Mouse (Mus musculus): ENCODE measurements around the gene Rab3d.

GRCm38 (mm10) chr9:21935466-21936131 lies 17.6 kb upstream of the Rab3d start:
- no peak for TF ChIP-seq CTCF (IDR thresholded peaks at IDR 0.05; ENCODE audit: borderline replicate concordance, extremely low read depth, insufficient read depth, insufficient read length)
- TF ChIP-seq POLR2A (IDR thresholded peaks at IDR 0.05; ENCODE audit: borderline replicate concordance, extremely low read depth, insufficient read depth, insufficient read length, poor library complexity, severe bottlenecking): no peak

Data from brain, embryonic 14.5 days (tissue).